Mouse (Mus musculus): ENCODE measurements around the gene Dab2ip. TPM values are rescaled to one million over a fixed set of nuclear protein-coding genes. Genes with fewer than 3 reads are reported as not detected.

The Dab2ip gene
- polyA plus RNA-seq, 1 experiment from 2014 or later: 46.6 TPM

GRCm38 (mm10) chr2:35673986-35674385 is 115.9 kb downstream of the Dab2ip start:
- H3K4me3 ChIP-seq (ENCODE audit: control insufficient read depth in 1 of 2, insufficient read depth in 1 of 2, low read depth in 1 of 2, low read length in 2 of 2): no peak overlapping the region
- H3K9ac ChIP-seq (ENCODE audit: low read length): no peak overlapping the region
- H3K27ac ChIP-seq (replicated peaks in 1 of 2; ENCODE audit: control insufficient read depth in 1 of 2, insufficient read depth in 1 of 2, low read depth in 2 of 2, low read length in 2 of 2): peak overlapping the region in 1 of 2 experiments; percentile 25; a peak in 2 of 4 replicates
- H3K4me2 ChIP-seq (ENCODE audit: low read length): no peak overlapping the region
- no peak for ATAC-seq (ENCODE audit: insufficient number of reproducible peaks, insufficient read depth, low FRiP score, low read depth)
- H3K9me3 ChIP-seq (ENCODE audit: control insufficient read depth, low read length): no peaks in the 10 kb centered on the region
- WGBS: 38% methylated on average over 3 of the region's 3 CpGs
- peaks cover 20% of the 10 kb centered on the region for H3K36me3 ChIP-seq (ENCODE audit: control insufficient read depth, insufficient read depth, low read length)
- H3K4me1 ChIP-seq (ENCODE audit: control insufficient read depth in 2 of 2, insufficient read depth in 2 of 2, low read length in 2 of 2): peaks cover 72 to 97% of the 10 kb centered on the region in 2 experiments
- no peaks in the 10 kb centered on the region for H3K27me3 ChIP-seq (ENCODE audit: control insufficient read depth, insufficient read depth, low read length)

- peaks cover 75 to 97% of the 10 kb centered on the region in 2 experiments for H3K4me1 ChIP-seq (ENCODE audit: control insufficient read depth in 2 of 2, insufficient read depth in 2 of 2, low read length in 2 of 2)
- no peak overlapping the region for H3K4me2 ChIP-seq (ENCODE audit: low read length)
- no peak overlapping the region for H3K4me3 ChIP-seq (ENCODE audit: control insufficient read depth in 1 of 2, insufficient read depth in 1 of 2, low read depth in 1 of 2, low read length in 2 of 2)
- peaks cover 17% of the 10 kb centered on the region for H3K36me3 ChIP-seq (ENCODE audit: control insufficient read depth, insufficient read depth, low read length)
- no peaks in the 10 kb centered on the region for H3K9me3 ChIP-seq (ENCODE audit: control insufficient read depth, low read length)
- no peak overlapping the region for H3K9ac ChIP-seq (ENCODE audit: low read length)
- no peak for ATAC-seq (ENCODE audit: insufficient number of reproducible peaks, insufficient read depth, low FRiP score, low read depth)
- H3K27ac ChIP-seq (replicated peaks in 1 of 2; ENCODE audit: control insufficient read depth in 1 of 2, insufficient read depth in 1 of 2, low read depth in 2 of 2, low read length in 2 of 2): 0 out of 4 replicates have a peak overlapping the region, but pooled peaks of 1 of the 2 experiments have one; percentile 25
- H3K27me3 ChIP-seq (ENCODE audit: control insufficient read depth, insufficient read depth, low read length): no peaks in the 10 kb centered on the region
- WGBS: 75% methylated on average over 5 of the region's 5 CpGs
These were observed 116.4 kb downstream of the Dab2ip start for GRCm38 (mm10) chr2:35674431-35674830.

GRCm38 (mm10) chr2:35676075-35676665 is 118.1 kb downstream of the Dab2ip start:
- 13% methylated on average over 5 of the region's 5 CpGs for WGBS
- Histone ChIP-seq H3K27me3 (ENCODE audit: control insufficient read depth, insufficient read depth, low read length) (no peaks in the 10 kb centered on the region), H3K9ac (ENCODE audit: low read length) (peak overlapping the region; percentile 64), H3K4me3 (ENCODE audit: control insufficient read depth in 1 of 2, insufficient read depth in 1 of 2, low read depth in 1 of 2, low read length in 2 of 2) (no peak overlapping the region), H3K9me3 (ENCODE audit: control insufficient read depth, low read length) (no peaks in the 10 kb centered on the region), H3K27ac (replicated peaks in 1 of 2; ENCODE audit: control insufficient read depth in 1 of 2, insufficient read depth in 1 of 2, low read depth in 2 of 2, low read length in 2 of 2) (peak overlapping the region; percentile 37 to 53), H3K4me2 (ENCODE audit: low read length) (no peak overlapping the region), H3K36me3 (ENCODE audit: control insufficient read depth, insufficient read depth, low read length) (0 out of 2 replicates have a peak, but pooled peaks cover 3% of the 10 kb centered on the region), H3K4me1 (ENCODE audit: control insufficient read depth in 2 of 2, insufficient read depth in 2 of 2, low read length in 2 of 2) (peaks cover 82 to 100% of the 10 kb centered on the region in 2 experiments)
- no peak for ATAC-seq (ENCODE audit: insufficient number of reproducible peaks, insufficient read depth, low FRiP score, low read depth)

GRCm38 (mm10) chr2:35677855-35678254 is 119.8 kb downstream of the Dab2ip start:
- Histone ChIP-seq H3K27ac (replicated peaks in 1 of 2; ENCODE audit: control insufficient read depth in 1 of 2, insufficient read depth in 1 of 2, low read depth in 2 of 2, low read length in 2 of 2) (peak overlapping the region; percentile 40 to 53; a peak in 2 of 4 replicates), H3K9ac (ENCODE audit: low read length) (peak overlapping the region; percentile 64), H3K36me3 (ENCODE audit: control insufficient read depth, insufficient read depth, low read length) (0 out of 2 replicates have a peak, but pooled peaks cover 3% of the 10 kb centered on the region), H3K9me3 (ENCODE audit: control insufficient read depth, low read length) (no peaks in the 10 kb centered on the region), H3K4me2 (ENCODE audit: low read length) (peak overlapping the region; percentile 30), H3K4me1 (ENCODE audit: control insufficient read depth in 2 of 2, insufficient read depth in 2 of 2, low read length in 2 of 2) (peaks cover 80 to 100% of the 10 kb centered on the region in 2 experiments), H3K4me3 (ENCODE audit: control insufficient read depth in 1 of 2, insufficient read depth in 1 of 2, low read depth in 1 of 2, low read length in 2 of 2) (no peak overlapping the region), H3K27me3 (ENCODE audit: control insufficient read depth, insufficient read depth, low read length) (no peaks in the 10 kb centered on the region)
- ATAC-seq (ENCODE audit: insufficient number of reproducible peaks, insufficient read depth, low FRiP score, low read depth): no peak
- 27% methylated on average over 8 of the region's 8 CpGs for WGBS

GRCm38 (mm10) chr2:35678440-35678839 is 120.4 kb downstream of the Dab2ip start:
- 28% methylated on average over 4 of the region's 4 CpGs for WGBS
- no peaks in the 10 kb centered on the region for H3K9me3 ChIP-seq (ENCODE audit: control insufficient read depth, low read length)

DNA sequence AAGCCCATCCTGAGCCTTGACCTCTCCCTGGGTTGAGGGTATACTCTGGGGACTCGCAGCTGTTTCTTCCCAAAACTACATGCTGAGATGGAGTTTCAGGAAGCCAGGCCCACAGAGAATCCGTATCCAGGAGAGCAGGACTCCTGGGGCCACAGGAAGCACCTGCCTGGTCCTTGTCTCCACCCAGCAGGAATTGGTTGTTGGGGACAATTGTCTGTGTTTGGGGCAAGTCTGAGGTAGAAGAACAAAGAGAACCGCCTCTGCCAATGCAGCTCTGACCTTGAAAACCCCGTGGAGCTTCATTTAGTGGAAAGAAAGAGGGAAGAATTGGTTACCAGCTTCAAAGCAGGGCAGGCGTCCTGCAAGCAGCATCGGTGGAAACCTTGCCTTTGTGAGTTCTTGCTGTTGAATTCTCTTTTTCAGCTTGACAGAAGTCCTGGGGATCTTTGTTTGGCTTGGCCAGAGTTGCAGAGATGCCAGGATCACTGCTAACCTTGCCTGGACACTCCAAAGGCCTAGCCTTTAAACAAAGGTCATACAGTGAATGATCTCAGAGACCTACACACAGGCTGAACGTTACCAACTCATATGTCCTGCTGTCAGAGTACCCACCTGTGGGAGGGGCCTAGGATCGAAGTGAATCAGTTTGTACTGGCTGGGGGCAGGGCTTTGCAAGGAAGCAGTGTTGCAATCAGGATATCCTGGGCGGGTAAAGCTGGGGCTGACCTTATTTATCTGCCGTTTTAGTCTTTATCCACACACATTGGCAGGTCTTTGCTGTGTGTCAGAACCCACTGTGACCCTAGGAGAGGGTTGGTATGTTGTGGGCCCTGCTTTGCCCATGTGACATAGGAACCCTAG is 122.0 kb downstream of the Dab2ip start:
- no peaks in the 10 kb centered on the region for H3K27me3 ChIP-seq (ENCODE audit: control insufficient read depth, insufficient read depth, low read length)
- H3K27ac ChIP-seq (replicated peaks in 1 of 2; ENCODE audit: control insufficient read depth in 1 of 2, insufficient read depth in 1 of 2, low read depth in 2 of 2, low read length in 2 of 2): peak overlapping the region; percentile 69 to 87
- no peak overlapping the region for H3K4me3 ChIP-seq (ENCODE audit: control insufficient read depth in 1 of 2, insufficient read depth in 1 of 2, low read depth in 1 of 2, low read length in 2 of 2)
- H3K36me3 ChIP-seq (ENCODE audit: control insufficient read depth, insufficient read depth, low read length): no peaks in the 10 kb centered on the region
- H3K4me1 ChIP-seq (ENCODE audit: control insufficient read depth in 2 of 2, insufficient read depth in 2 of 2, low read length in 2 of 2): peaks cover 90 to 100% of the 10 kb centered on the region in 2 experiments
- WGBS: 30% methylated on average over 10 of the region's 10 CpGs
- peak overlapping the region; percentile 38; the same call in 1 of the 2 replicates for H3K9ac ChIP-seq (ENCODE audit: low read length)
- ATAC-seq (ENCODE audit: insufficient number of reproducible peaks, insufficient read depth, low FRiP score, low read depth): peak; percentile 11; the same call in 1 of the 2 replicates
- H3K4me2 ChIP-seq (ENCODE audit: low read length): peak overlapping the region; percentile 9; the same call in 1 of the 2 replicates
- H3K9me3 ChIP-seq (ENCODE audit: control insufficient read depth, low read length): no peaks in the 10 kb centered on the region

More at GRCm38 (mm10) chr2:35678440-35678839, 120.4 kb downstream of the Dab2ip start:
- peaks cover 84 to 100% of the 10 kb centered on the region in 2 experiments for H3K4me1 ChIP-seq (ENCODE audit: control insufficient read depth in 2 of 2, insufficient read depth in 2 of 2, low read length in 2 of 2)
- peak overlapping the region; percentile 30; the same call in 1 of the 2 replicates for H3K4me2 ChIP-seq (ENCODE audit: low read length)
- peak overlapping the region; percentile 40 to 53 for H3K27ac ChIP-seq (replicated peaks in 1 of 2; ENCODE audit: control insufficient read depth in 1 of 2, insufficient read depth in 1 of 2, low read depth in 2 of 2, low read length in 2 of 2)
- H3K36me3 ChIP-seq (ENCODE audit: control insufficient read depth, insufficient read depth, low read length): no peaks in the 10 kb centered on the region
- H3K27me3 ChIP-seq (ENCODE audit: control insufficient read depth, insufficient read depth, low read length): no peaks in the 10 kb centered on the region
- ATAC-seq (ENCODE audit: insufficient number of reproducible peaks, insufficient read depth, low FRiP score, low read depth): no peak
- peak overlapping the region; percentile 64 for H3K9ac ChIP-seq (ENCODE audit: low read length)
- H3K4me3 ChIP-seq (ENCODE audit: control insufficient read depth in 1 of 2, insufficient read depth in 1 of 2, low read depth in 1 of 2, low read length in 2 of 2): no peak overlapping the region

DNA sequence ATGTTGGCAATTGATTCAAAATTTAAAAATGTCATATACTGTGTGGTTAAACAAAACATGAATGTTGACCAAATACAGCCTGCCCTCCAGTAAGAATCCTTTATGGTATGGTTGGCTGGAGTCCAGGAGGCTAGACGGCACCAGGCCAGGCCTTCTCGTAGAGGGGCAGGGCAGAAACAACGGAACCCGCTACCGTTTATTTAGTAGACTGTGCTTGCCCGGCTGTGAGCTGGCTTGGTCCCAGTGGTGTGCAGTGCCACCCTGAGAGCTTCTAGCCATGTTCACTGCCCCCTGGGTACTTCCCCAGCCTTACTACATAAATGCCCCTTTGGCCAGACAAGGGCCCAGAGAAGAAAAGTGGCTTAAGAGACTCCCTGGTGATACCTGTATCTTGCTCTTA is 122.8 kb downstream of the Dab2ip start:
- Histone ChIP-seq H3K27ac (replicated peaks in 1 of 2; ENCODE audit: control insufficient read depth in 1 of 2, insufficient read depth in 1 of 2, low read depth in 2 of 2, low read length in 2 of 2) (peak overlapping the region; percentile 69 to 87), H3K36me3 (ENCODE audit: control insufficient read depth, insufficient read depth, low read length) (no peaks in the 10 kb centered on the region), H3K4me1 (ENCODE audit: control insufficient read depth in 2 of 2, insufficient read depth in 2 of 2, low read length in 2 of 2) (peaks cover 86 to 100% of the 10 kb centered on the region in 2 experiments), H3K27me3 (ENCODE audit: control insufficient read depth, insufficient read depth, low read length) (no peaks in the 10 kb centered on the region), H3K4me2 (ENCODE audit: low read length) (peak overlapping the region; percentile 35), H3K4me3 (ENCODE audit: control insufficient read depth in 1 of 2, insufficient read depth in 1 of 2, low read depth in 1 of 2, low read length in 2 of 2) (no peak overlapping the region), H3K9ac (ENCODE audit: low read length) (peak overlapping the region; percentile 54), H3K9me3 (ENCODE audit: control insufficient read depth, low read length) (no peaks in the 10 kb centered on the region)
- WGBS: 4% methylated on average over 6 of the region's 6 CpGs
- 0 out of 2 replicates have a peak, but pooled peaks have one; percentile 38 for ATAC-seq (ENCODE audit: insufficient number of reproducible peaks, insufficient read depth, low FRiP score, low read depth)

Data from heart, embryonic 14.5 days (tissue).